Mouse (Mus musculus) stomach, postnatal 0 days (tissue): ENCODE results near the gene Lancl2. TPM values are rescaled to one million over a fixed set of nuclear protein-coding genes. Genes with fewer than 3 reads are reported as not detected.
A peak's percentile ranks its signal among the peaks of the same experiment; 100 is the strongest.

Experiments used
- ATAC-seq: fragments of 200-750 bp; cut with Nextera tagmentation; 2 replicates; pipeline ENCODE4 v1.8.0; 2017; ENCODE audit not compliant: low FRiP score, low TSS enrichment
- DNase-seq: peaks from one replicate; pipeline ENCODE4 v3.0.0-alpha.2; 2016; ENCODE audit warnings: low spot score
- H3K27ac ChIP-seq: fragments of 300-500 bp; sonication (generic); replicated peaks from 2 replicates; pipeline ENCODE4 v1.5.1; 2014; ENCODE audit warnings: mild to moderate bottlenecking, control low read depth
- H3K27me3 ChIP-seq: fragments of 300-500 bp; sonication (generic); 2 replicates; pipeline ENCODE4 v1.6.1; 2014; ENCODE audit warnings: low read length; ENCODE audit not compliant: control insufficient read depth, insufficient read depth
- H3K36me3 ChIP-seq: fragments of 300-500 bp; sonication (generic); 2 replicates; pipeline ENCODE4 v1.6.1; 2014; ENCODE audit warnings: low read length, mixed read lengths; ENCODE audit not compliant: control insufficient read depth, insufficient read depth
- H3K4me1 ChIP-seq: fragments of 300-500 bp; sonication (generic); replicated peaks from 2 replicates; pipeline ENCODE4 v1.6.1; 2014; ENCODE audit warnings: antibody characterized with exemption; ENCODE audit not compliant: control insufficient read depth, insufficient read depth
- H3K4me2 ChIP-seq: fragments of 300-500 bp; sonication (generic); replicated peaks from 2 replicates; pipeline ENCODE4 v1.6.1; 2014; ENCODE audit warnings: low read depth, mild to moderate bottlenecking, control low read depth, moderate library complexity
- H3K4me3 ChIP-seq: fragments of 300-500 bp; sonication (generic); 2 replicates; pipeline ENCODE4 v1.5.1; 2014; ENCODE audit warnings: low read depth, low read length, control low read depth
- H3K9ac ChIP-seq: fragments of 300-500 bp; sonication (generic); 2 replicates; pipeline ENCODE4 v1.6.1; 2014; ENCODE audit warnings: mild to moderate bottlenecking, low read length, control low read depth, mixed read lengths
- H3K9me3 ChIP-seq: fragments of 300-500 bp; sonication (generic); 2 replicates; pipeline ENCODE4 v1.6.1; 2016; ENCODE audit warnings: low read length; ENCODE audit not compliant: control insufficient read depth
- CTCF ChIP-seq: IDR thresholded peaks from 2 replicates; pipeline ENCODE4 v1.5.1; 2016; ENCODE audit warnings: antibody characterized with exemption, low read depth, mild to moderate bottlenecking, moderate library complexity
- EP300 ChIP-seq: optimal IDR thresholded peaks from 2 replicates; pipeline ENCODE3; 2016; ENCODE audit warnings: antibody characterized with exemption
- WGBS: fragments of 180-500 bp; shearing (Covaris S2); extraction: QIAGEN DNeasy Blood & Tissue Kit; methylation state at CpG from one replicate; pipeline ENCODE4 v1.1.7; 2014; 5-methylcytosine and 5-hydroxymethylcytosine counted together
- polyA plus RNA-seq: library from polyadenylated mRNA; unstranded; fragments of >200 nt; fragmentation: Nextera tagmentation; extraction: Ambion mirVana; gene quantifications from 2 replicates; pipeline ENCODE4 v1.2.1, GENCODE M21; 2015

The Lancl2 gene
- polyA plus RNA-seq, 1 experiment from 2014 or later, result 9.6 TPM

- TF ChIP-seq CTCF, result peak; percentile 68
- no peak for TF ChIP-seq EP300
- Histone ChIP-seq H3K4me3 (no peak overlapping the region), H3K9me3 (no peaks in the 10 kb centered on the region), H3K36me3 (no peaks in the 10 kb centered on the region), H3K4me1 (no peaks in the 10 kb centered on the region), H3K9ac (no peak overlapping the region), H3K4me2 (no peak overlapping the region), H3K27ac (no peak overlapping the region), H3K27me3 (no peaks in the 10 kb centered on the region)
- ATAC-seq, result no peak
- 89% methylated on average over 2 of the region's 2 CpGs for WGBS
- no peak for DNase-seq
Observed at GRCm38 (mm10) chr6:57743333-57743732, 41.0 kb downstream of the Lancl2 start.

- peak; percentile 26; the same call in 1 of the 2 replicates for ATAC-seq
- Histone ChIP-seq H3K36me3 (no peaks in the 10 kb centered on the region), H3K4me1 (no peaks in the 10 kb centered on the region), H3K4me3 (no peak overlapping the region), H3K27ac (no peak overlapping the region), H3K9me3 (no peaks in the 10 kb centered on the region), H3K4me2 (no peak overlapping the region), H3K27me3 (no peaks in the 10 kb centered on the region), H3K9ac (no peak overlapping the region)
- TF ChIP-seq EP300 (no peak), CTCF (no peak)
- WGBS, result 75% methylated on average over 2 of the region's 2 CpGs
- DNase-seq, result no peak
Observed at GRCm38 (mm10) chr6:57744123-57744522, 41.8 kb downstream of the Lancl2 start.

DNA sequence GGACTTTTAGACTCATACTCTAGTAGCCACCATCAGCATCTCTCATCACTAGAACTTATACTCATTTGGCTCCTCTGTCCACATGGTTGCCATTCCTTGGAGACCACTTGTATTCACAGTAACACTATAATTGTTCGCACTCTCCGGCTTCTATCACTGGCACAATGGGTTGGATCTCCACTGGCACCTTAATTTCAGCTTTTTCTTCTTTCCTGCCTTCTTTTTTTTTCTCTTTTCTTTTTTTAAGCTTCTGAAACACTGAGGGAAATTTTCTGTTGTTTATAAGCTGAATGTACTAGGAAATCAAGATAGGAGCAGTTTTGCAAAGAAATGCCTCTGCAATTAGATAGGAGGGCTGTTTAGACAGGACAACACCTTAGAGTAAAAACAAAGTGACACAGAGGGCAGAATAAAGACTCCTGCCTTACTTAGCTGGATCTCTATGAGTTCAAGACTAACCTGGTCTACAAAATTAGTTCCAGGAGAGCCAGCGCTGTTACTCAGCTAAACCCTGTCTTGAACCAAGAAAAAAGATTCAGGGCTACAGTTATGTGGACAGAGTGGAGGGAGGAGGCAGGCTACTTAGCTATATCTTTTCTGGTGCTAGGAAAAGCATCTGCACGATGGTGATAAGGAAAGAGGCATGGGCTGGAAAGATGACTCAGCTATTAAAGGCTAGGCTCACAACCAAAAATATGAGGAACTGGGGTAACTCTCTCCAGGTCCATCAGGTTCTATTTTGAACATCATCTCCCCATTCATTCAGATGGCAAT is 42.8 kb downstream of the Lancl2 start:
- no peak for TF ChIP-seq CTCF
- TF ChIP-seq EP300, result no peak
- DNase-seq (no peak), ATAC-seq (no peak)
- H3K9me3 ChIP-seq, result no peaks in the 10 kb centered on the region
- H3K9ac ChIP-seq, result no peak overlapping the region
- H3K4me1 ChIP-seq, result no peaks in the 10 kb centered on the region
- WGBS, result 87% methylated on average over 4 of the region's 4 CpGs
- H3K27ac ChIP-seq, result no peak overlapping the region
- H3K27me3 ChIP-seq, result no peaks in the 10 kb centered on the region
- H3K36me3 ChIP-seq, result no peaks in the 10 kb centered on the region
- H3K4me3 ChIP-seq, result no peak overlapping the region
- H3K4me2 ChIP-seq, result no peak overlapping the region

- H3K27me3 ChIP-seq, result no peaks in the 10 kb centered on the region
Observed at GRCm38 (mm10) chr6:57745748-57746129, 43.4 kb downstream of the Lancl2 start.

DNA sequence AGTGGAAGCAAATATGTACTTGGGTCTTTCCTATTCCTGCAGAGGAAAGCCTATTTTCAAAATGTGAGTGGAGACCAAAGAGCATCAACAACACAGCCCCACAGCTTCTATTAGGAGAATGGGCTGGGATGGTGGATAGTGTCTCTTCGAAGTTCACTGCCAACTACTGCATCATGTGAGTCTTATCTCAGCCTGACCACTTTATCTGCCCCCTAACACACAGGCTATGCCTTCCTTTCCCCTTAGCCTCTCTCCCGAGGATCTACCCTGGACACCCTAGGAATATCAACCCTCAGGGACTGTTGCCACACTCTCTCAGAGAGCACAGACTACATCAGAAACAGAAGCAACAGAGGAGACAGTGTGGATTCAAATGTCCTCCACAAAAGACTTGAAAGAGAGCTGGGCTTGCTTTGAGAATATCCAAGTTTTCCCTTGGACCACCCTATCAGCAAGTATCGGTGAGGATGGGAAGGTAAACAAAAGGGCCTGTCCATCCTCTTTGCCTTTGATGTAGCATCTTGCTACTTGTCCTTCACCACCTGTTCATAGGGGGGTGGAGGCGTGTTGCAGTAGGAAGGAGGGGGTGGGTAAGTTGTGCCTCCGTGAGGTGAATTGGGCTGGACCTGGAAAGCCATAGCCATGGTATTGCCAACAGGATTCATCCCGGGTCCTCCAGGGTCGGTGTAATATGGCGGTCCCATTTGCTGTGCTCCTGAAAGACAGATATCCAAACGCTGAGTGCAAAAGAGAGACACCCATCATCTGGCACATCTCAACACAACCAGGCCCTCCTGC is 51.8 kb downstream of the Lancl2 start:
- H3K27ac ChIP-seq, result no peak overlapping the region
- H3K4me1 ChIP-seq, result no peaks in the 10 kb centered on the region
- H3K4me2 ChIP-seq, result no peak overlapping the region
- DNase-seq, result no peak
- 0 out of 2 replicates have a peak, but pooled peaks cover 2% of the 10 kb centered on the region for H3K36me3 ChIP-seq
- no peak overlapping the region for H3K9ac ChIP-seq
- 93% methylated on average over 9 of the region's 9 CpGs for WGBS
- no peak; the same call in 1 of the 2 replicates for ATAC-seq
- H3K27me3 ChIP-seq, result no peaks in the 10 kb centered on the region
- no peak overlapping the region for H3K4me3 ChIP-seq
- H3K9me3 ChIP-seq, result no peaks in the 10 kb centered on the region
- TF ChIP-seq EP300, result no peak
- no peak for TF ChIP-seq CTCF

More at GRCm38 (mm10) chr6:57745748-57746129, 43.4 kb downstream of the Lancl2 start:
- DNase-seq (no peak), ATAC-seq (no peak)
- Histone ChIP-seq H3K4me3 (no peak overlapping the region), H3K4me2 (no peak overlapping the region), H3K9me3 (no peaks in the 10 kb centered on the region), H3K27ac (no peak overlapping the region), H3K9ac (no peak overlapping the region), H3K36me3 (no peaks in the 10 kb centered on the region), H3K4me1 (no peaks in the 10 kb centered on the region)
- TF ChIP-seq EP300, result no peak
- no peak for TF ChIP-seq CTCF
- 93% methylated on average over 2 of the region's 2 CpGs for WGBS

DNA sequence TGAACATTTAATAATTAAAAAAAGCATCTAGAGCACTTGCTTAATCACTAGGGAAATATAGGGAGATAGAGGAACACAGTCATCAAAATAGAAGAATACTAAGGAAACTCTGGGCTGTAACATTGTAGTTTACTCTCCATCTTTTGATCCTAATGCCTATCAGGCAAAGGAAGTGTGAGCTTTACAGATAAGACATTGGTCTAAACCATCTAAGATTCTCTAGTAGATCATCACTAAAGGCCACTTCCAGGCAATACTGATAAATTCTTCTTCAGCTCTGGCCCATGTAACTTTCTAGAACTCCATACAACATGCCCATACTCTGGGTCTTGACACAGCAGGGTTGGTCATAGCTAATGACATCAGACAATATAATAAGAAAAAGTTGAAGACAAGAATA is 60.7 kb downstream of the Lancl2 start:
- Histone ChIP-seq H3K27me3 (no peaks in the 10 kb centered on the region), H3K9ac (no peak overlapping the region), H3K27ac (no peak overlapping the region), H3K9me3 (no peaks in the 10 kb centered on the region), H3K36me3 (0 out of 2 replicates have a peak, but pooled peaks cover 4% of the 10 kb centered on the region), H3K4me3 (no peak overlapping the region), H3K4me2 (no peak overlapping the region), H3K4me1 (no peaks in the 10 kb centered on the region)
- TF ChIP-seq EP300, result no peak
- TF ChIP-seq CTCF, result no peak
- no peak for DNase-seq
- no peak for ATAC-seq
